Mouse (Mus musculus) mouse trophoblast stem cell (cell line): ENCODE measurements around the gene Jph4.

ENCODE experiments used
- in situ Hi-C, 2 experiments: fragments of 300-500 bp; cut with MseI, MboI; formaldehyde crosslinking; loops; 2 replicates in 1 of 2; 3 replicates in 1 of 2; pipeline ENCODE4 v1.15.1; 2025

The Jph4 gene

GRCm38 (mm10) chr14:55119421-55120134 is 2.8 kb upstream of the Jph4 start:
- in situ Hi-C loops: no loop called here

- in situ Hi-C loops: no loop called here
Measured at GRCm38 (mm10) chr14:55118852-55119251, 2.1 kb upstream of the Jph4 start.

- in situ Hi-C loops: no loop called here
Measured at GRCm38 (mm10) chr14:55115846-55116245, 889 bp downstream of the Jph4 start.

GRCm38 (mm10) chr14:55114759-55115701 is 1.7 kb downstream of the Jph4 start:
- in situ Hi-C loops: no loop called here

- in situ Hi-C loops: no loop called here
Measured at GRCm38 (mm10) chr14:55113975-55114645, 2.6 kb downstream of the Jph4 start.

GRCm38 (mm10) chr14:55113351-55113974 is 3.3 kb downstream of the Jph4 start:
- in situ Hi-C loops: no loop called here

GRCm38 (mm10) chr14:55111720-55112119 is 5.0 kb downstream of the Jph4 start:
- in situ Hi-C loops: no loop called here

- in situ Hi-C loops: no loop called here
Measured at GRCm38 (mm10) chr14:55110076-55110475, 6.7 kb downstream of the Jph4 start.

- in situ Hi-C loops: no loop called here
Measured at GRCm38 (mm10) chr14:55109048-55109873, 7.5 kb downstream of the Jph4 start.

GRCm38 (mm10) chr14:55108202-55108870 is 8.4 kb downstream of the Jph4 start:
- in situ Hi-C loops: no loop called here

- in situ Hi-C loops: no loop called here
Measured at GRCm38 (mm10) chr14:55106990-55107389, 9.7 kb downstream of the Jph4 start.

- in situ Hi-C loops: no loop called here
Measured at GRCm38 (mm10) chr14:55105836-55106809, 10.6 kb downstream of the Jph4 start, which contains the start of gene Ap1g2. TSS of gene Ap1g2 (minus strand) at chr14:55106593.

- in situ Hi-C loops: no loop called here
Measured at GRCm38 (mm10) chr14:55105386-55105785, 11.3 kb downstream of the Jph4 start.

- in situ Hi-C loops: no loop called here
Measured at GRCm38 (mm10) chr14:55104365-55104764, 12.4 kb downstream of the Jph4 start.

- in situ Hi-C loops: no loop called here
Measured at GRCm38 (mm10) chr14:55102253-55102785, 14.4 kb downstream of the Jph4 start.

GRCm38 (mm10) chr14:55101592-55101991 is 15.1 kb downstream of the Jph4 start:
- in situ Hi-C loops: no loop called here

- in situ Hi-C loops: no loop called here
Measured at GRCm38 (mm10) chr14:55098067-55098466, 18.7 kb downstream of the Jph4 start.

GRCm38 (mm10) chr14:55097646-55098045 is 19.1 kb downstream of the Jph4 start:
- in situ Hi-C loops: no loop called here
